Mouse (Mus musculus) erythroblast, embryonic 14.5 days (primary cell): ENCODE measurements around the gene Mia2.

Experiments
- GATA1 ChIP-seq: IDR thresholded peaks from 2 replicates; pipeline ENCODE4 v1.6.1; 2012; ENCODE audit warnings: low read length, inconsistent platforms, mixed read lengths
- TAL1 ChIP-seq: IDR thresholded peaks from 3 replicates; pipeline ENCODE4 v1.6.1; 2012; ENCODE audit warnings: low read length, inconsistent platforms, mixed read lengths

DNA sequence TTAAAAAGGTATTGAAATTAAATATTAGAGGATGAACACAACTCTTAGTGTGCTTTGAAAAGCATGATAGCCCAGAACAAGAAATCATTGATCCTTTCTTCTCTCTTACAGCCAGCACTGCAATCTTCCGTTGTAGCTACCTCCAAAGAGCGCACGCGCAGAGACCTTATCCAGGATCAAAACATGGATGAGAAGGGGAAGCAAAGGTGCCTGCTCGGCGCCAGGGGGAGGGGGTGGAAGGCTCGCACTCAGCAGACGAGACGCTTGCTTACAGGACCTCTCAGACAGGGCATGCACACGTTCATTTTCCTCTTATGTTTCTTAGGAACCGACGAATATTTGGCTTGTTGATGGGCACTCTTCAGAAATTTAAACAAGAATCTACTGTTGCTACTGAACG is 26.8 kb upstream of the Mia2 start:
- no peak for TF ChIP-seq GATA1
- TF ChIP-seq TAL1: no peak
